Mouse (Mus musculus) forebrain, embryonic 13.5 days (tissue): ENCODE measurements around the gene Atp2c1. TPM values are rescaled to one million over a fixed set of nuclear protein-coding genes. Genes with fewer than 3 reads are reported as not detected.
A peak's percentile ranks its signal among the peaks of the same experiment; 100 is the strongest.

Experiments used
- ATAC-seq: fragments of 200-750 bp; cut with Nextera tagmentation; 2 replicates; pipeline ENCODE4 v1.8.0; 2017
- H3K27ac ChIP-seq: fragments of 300-500 bp; sonication (generic); 2 replicates; pipeline ENCODE4 v1.5.1; 2015; ENCODE audit warnings: inconsistent platforms, mild to moderate bottlenecking, moderate library complexity
- H3K27me3 ChIP-seq: fragments of 300-500 bp; sonication (generic); 2 replicates; pipeline ENCODE4 v1.6.1; 2015; ENCODE audit warnings: mild to moderate bottlenecking, inconsistent platforms
- H3K36me3 ChIP-seq: fragments of 300-500 bp; sonication (generic); 2 replicates; pipeline ENCODE4 v1.6.1; 2015; ENCODE audit warnings: mild to moderate bottlenecking, inconsistent platforms; ENCODE audit not compliant: poor library complexity, severe bottlenecking
- H3K4me1 ChIP-seq: fragments of 300-500 bp; sonication (generic); 2 replicates; pipeline ENCODE4 v1.6.1; 2015; ENCODE audit warnings: inconsistent platforms
- H3K4me2 ChIP-seq: fragments of 300-500 bp; sonication (generic); 2 replicates; pipeline ENCODE4 v1.6.1; 2015; ENCODE audit warnings: inconsistent platforms, mild to moderate bottlenecking, moderate library complexity
- H3K4me3 ChIP-seq: fragments of 300-500 bp; sonication (generic); 2 replicates; pipeline ENCODE4 v1.5.1; 2015; ENCODE audit warnings: mild to moderate bottlenecking, inconsistent platforms
- H3K9ac ChIP-seq: fragments of 300-500 bp; sonication (generic); 2 replicates; pipeline ENCODE4 v1.6.1; 2015; ENCODE audit warnings: mild to moderate bottlenecking, inconsistent platforms
- H3K9me3 ChIP-seq: fragments of 300-500 bp; sonication (generic); replicated peaks from 2 replicates; pipeline ENCODE4 v1.6.1; 2016; ENCODE audit warnings: inconsistent platforms
- WGBS: fragments of 180-500 bp; shearing (Covaris S2); methylation state at CpG from one replicate; pipeline ENCODE4 v1.1.7; 2015; 5-methylcytosine and 5-hydroxymethylcytosine counted together
- polyA plus RNA-seq: library from polyadenylated mRNA; unstranded; fragments of >200 nt; fragmentation: Nextera tagmentation; extraction: Ambion mirVana; gene quantifications from 2 replicates; pipeline ENCODE4 v1.2.1, GENCODE M21; 2015

Atp2c1 gene
- polyA plus RNA-seq, 1 experiment from 2014 or later = 66.8 TPM

DNA sequence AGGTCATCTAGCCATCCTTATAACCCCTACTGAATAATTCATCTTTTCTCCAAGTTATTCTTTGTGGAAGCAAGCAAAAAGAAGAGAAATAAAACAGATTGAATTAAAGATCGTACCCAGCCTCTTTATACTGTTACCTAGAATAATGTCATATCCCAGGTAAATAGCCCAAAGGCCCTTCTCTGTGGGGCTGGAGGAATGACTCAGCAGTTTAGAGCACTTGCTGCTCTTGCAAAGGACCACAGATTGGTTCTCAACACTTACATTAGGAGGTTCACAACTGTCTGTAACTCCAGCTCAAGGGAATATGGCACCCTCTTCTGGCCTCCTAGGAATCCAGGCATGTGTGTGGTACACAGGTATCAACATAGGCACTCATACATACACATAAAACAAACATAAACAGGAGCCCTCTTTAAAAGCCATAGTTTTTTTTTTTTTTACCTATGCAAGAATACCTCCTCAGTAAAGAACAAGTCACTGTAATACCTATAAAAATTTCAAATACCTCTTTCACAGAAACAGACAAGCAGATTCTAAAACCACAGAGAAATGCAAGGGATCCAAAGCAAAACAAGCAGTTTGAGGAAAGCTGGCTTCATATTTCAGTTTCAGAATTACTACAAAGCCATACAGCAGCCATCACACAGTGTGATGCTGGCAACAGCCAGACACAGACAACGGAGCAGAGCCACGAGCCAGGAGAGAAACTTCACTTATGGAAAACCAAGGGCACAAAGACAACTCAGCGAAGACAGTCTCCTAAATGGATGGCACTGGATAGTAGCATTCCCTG lies 44.2 kb downstream of the Atp2c1 start:
- no peak for ATAC-seq
- H3K4me1 ChIP-seq = peaks cover 23% of the 10 kb centered on the region
- no peak overlapping the region for H3K4me2 ChIP-seq
- no peak overlapping the region for H3K9ac ChIP-seq
- 0 out of 2 replicates have a peak, but pooled peaks cover 3% of the 10 kb centered on the region for H3K36me3 ChIP-seq
- H3K27ac ChIP-seq = no peak overlapping the region
- H3K27me3 ChIP-seq = no peaks in the 10 kb centered on the region
- H3K9me3 ChIP-seq = no peaks in the 10 kb centered on the region
- no peak overlapping the region for H3K4me3 ChIP-seq
- WGBS = 91% methylated on average over 4 of the region's 4 CpGs

DNA sequence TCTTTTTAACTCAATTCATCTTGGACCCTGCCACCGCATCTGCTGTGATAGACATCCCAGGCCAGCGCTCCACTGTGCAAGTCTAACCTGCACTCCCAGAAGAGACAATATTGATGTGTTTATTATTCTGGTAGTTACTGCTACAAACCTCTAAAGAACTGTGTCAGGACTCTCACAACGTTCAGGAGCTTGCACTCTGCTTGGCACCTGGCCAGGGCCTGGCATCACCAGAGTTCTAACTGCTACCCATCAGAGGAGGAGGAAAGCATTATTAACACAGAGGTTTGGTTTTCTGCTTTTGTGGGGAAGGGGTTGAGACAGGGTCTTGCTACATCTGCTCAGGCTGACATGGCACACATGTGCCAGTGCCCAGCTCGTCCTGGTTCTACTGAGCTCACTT lies 45.0 kb downstream of the Atp2c1 start:
- ATAC-seq = no peak
- Histone ChIP-seq H3K4me3 (no peak overlapping the region), H3K4me1 (peaks cover 23% of the 10 kb centered on the region), H3K9me3 (no peaks in the 10 kb centered on the region), H3K27me3 (no peaks in the 10 kb centered on the region), H3K36me3 (no peaks in the 10 kb centered on the region), H3K4me2 (no peak overlapping the region), H3K27ac (no peak overlapping the region), H3K9ac (no peak overlapping the region)
- WGBS = 65% methylated on average over 4 of the region's 4 CpGs

DNA sequence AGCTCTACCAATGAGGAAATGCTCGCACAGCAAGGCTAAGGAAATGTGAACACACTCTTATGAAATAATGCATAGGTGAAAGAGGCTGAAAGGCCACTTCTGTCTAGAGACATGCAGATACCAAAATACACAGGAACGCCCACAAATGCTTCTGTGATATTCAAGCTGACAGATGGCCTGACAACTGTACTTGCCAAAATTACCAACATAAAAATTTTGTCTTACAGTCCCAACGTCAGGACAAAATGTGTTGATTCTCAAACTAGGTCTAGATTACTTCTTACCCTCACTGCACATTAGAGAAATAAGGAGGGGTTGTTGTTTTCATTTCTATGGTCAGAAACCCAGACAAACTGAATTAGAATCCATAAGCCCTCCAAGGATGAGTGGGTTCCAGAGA lies 51.0 kb downstream of the Atp2c1 start:
- WGBS = 84% methylated on average over 3 of the region's 3 CpGs
- H3K27me3 ChIP-seq = no peaks in the 10 kb centered on the region
- no peak for ATAC-seq
- no peaks in the 10 kb centered on the region for H3K9me3 ChIP-seq
- H3K4me2 ChIP-seq = no peak overlapping the region
- 0 out of 2 replicates have a peak, but pooled peaks cover under 1% of the 10 kb centered on the region for H3K4me1 ChIP-seq
- H3K36me3 ChIP-seq = no peaks in the 10 kb centered on the region
- H3K4me3 ChIP-seq = no peak overlapping the region
- H3K9ac ChIP-seq = no peak overlapping the region
- no peak overlapping the region for H3K27ac ChIP-seq

DNA sequence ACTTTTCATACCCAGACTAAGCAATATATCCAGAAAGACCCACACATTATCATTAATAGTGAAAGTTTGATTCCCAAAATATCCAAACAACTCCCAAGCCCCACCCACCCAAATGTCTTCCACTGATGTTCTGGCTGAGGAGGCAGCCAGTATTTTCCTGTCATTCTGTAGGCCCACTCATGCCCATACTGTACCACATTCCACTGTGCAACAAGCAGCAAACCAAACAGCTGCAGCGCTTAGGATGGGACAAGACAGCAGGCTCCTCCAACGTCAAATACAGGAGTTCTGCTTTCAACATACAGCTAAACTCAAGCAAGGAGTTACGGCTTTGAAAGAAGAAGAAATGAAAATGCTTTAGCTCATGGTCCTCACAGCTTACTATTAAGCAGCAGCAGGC lies 52.2 kb downstream of the Atp2c1 start:
- H3K27me3 ChIP-seq = no peaks in the 10 kb centered on the region
- H3K9me3 ChIP-seq = no peaks in the 10 kb centered on the region
- H3K27ac ChIP-seq = no peak overlapping the region
- no peak overlapping the region for H3K9ac ChIP-seq
- 0 out of 2 replicates have a peak, but pooled peaks cover under 1% of the 10 kb centered on the region for H3K36me3 ChIP-seq
- ATAC-seq = no peak
- H3K4me1 ChIP-seq = no peaks in the 10 kb centered on the region
- WGBS = 89% methylated on average over 3 of the region's 3 CpGs
- no peak overlapping the region for H3K4me2 ChIP-seq
- no peak overlapping the region for H3K4me3 ChIP-seq

DNA sequence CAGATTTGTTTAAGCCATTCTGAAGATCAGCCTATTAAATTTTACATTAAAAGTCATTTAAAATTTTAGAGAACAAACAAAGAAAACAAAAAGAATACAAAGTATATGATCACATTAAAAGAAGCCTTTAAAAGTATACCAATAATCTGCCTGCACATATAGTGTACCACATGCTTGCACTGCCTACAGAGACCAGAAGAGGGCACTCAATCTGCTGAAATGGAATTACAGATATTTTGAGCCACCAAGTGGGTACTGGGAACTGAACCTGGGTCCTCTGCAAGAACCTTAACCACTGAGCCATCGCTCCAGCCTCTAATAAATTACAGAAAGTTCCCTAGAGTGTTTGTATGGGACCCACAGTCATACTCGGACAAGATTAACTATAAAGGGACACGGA lies 59.3 kb downstream of the Atp2c1 start:
- Histone ChIP-seq H3K36me3 (peaks cover 24% of the 10 kb centered on the region), H3K4me2 (no peak overlapping the region), H3K4me1 (no peaks in the 10 kb centered on the region), H3K27ac (no peak overlapping the region), H3K27me3 (no peaks in the 10 kb centered on the region), H3K9me3 (peaks cover 4% of the 10 kb centered on the region), H3K4me3 (no peak overlapping the region), H3K9ac (no peak overlapping the region)
- no peak for ATAC-seq
- 99% methylated on average over 3 of the region's 3 CpGs for WGBS

DNA sequence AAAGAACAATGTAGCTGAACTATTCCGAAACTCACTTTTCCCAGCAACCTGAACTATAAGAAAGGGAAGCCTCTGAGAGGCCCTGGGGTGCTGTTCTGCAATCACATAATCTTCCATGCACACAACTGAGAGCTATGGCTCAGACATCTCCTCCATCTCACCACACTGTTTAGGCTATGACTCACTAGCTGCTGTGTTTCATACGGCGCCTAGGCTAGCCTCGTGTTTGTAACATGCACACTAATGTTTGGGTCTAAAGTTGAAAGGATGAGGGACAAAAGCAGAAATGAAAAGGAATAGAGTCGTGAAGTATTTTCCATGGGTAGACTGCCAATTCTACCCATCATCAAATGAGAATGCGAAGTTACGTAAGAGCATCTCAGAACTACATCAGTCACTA lies 65.6 kb downstream of the Atp2c1 start:
- no peaks in the 10 kb centered on the region for H3K4me1 ChIP-seq
- 91% methylated on average over 7 of the region's 7 CpGs for WGBS
- H3K27ac ChIP-seq = no peak overlapping the region
- H3K4me2 ChIP-seq = no peak overlapping the region
- peaks cover 47% of the 10 kb centered on the region for H3K36me3 ChIP-seq
- no peak for ATAC-seq
- no peaks in the 10 kb centered on the region for H3K27me3 ChIP-seq
- no peak overlapping the region for H3K4me3 ChIP-seq
- H3K9ac ChIP-seq = no peak overlapping the region
- no peaks in the 10 kb centered on the region for H3K9me3 ChIP-seq

DNA sequence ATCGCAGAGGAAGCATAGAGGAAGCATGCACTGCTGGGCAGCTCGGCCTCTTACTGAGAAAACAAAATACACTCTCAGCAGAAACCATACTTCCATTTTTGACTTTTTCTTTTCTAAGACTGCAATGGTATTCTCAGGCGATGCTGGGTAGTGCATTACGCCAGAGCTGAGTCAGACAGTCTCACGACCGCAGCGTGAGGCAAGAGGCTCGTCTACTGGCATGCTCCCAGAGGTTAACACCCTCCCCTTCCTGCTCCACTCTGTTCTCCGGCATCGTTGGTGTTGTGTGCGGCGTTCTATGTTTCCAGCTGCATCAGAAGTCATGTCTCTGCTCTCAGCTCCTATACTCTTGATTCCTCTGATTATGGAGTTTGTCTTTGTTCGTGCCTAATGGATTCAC lies 68.1 kb downstream of the Atp2c1 start:
- Histone ChIP-seq H3K4me1 (no peaks in the 10 kb centered on the region), H3K4me2 (no peak overlapping the region), H3K36me3 (peaks cover 49% of the 10 kb centered on the region), H3K9me3 (no peaks in the 10 kb centered on the region), H3K4me3 (no peak overlapping the region), H3K27ac (no peak overlapping the region), H3K27me3 (no peaks in the 10 kb centered on the region), H3K9ac (no peak overlapping the region)
- ATAC-seq = no peak
- WGBS = 94% methylated on average over 13 of the region's 13 CpGs

DNA sequence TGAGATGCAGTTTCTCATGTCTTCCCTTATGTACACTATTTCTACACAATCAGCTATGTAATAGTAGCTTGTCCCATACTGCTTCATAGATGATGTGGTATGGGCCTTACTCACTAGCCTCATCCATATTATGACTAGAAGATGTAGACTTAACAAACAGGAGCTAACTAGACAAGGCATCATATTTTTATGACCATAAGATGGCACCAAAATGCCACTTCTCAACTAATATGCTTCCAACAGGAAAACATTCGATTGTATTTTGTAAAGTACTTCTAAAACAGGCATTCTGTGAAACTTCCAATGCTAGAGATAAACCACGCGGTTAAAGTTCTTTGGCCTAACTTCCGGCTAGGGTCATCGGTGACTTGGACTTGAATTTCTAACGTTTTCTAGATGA lies 118.6 kb downstream of the Atp2c1 start:
- Histone ChIP-seq H3K4me3 (no peak overlapping the region), H3K27ac (no peak overlapping the region), H3K9me3 (no peaks in the 10 kb centered on the region), H3K4me1 (no peaks in the 10 kb centered on the region), H3K27me3 (no peaks in the 10 kb centered on the region), H3K9ac (no peak overlapping the region), H3K36me3 (peaks cover 46% of the 10 kb centered on the region), H3K4me2 (no peak overlapping the region)
- 96% methylated on average over 6 of the region's 6 CpGs for WGBS
- no peak for ATAC-seq

DNA sequence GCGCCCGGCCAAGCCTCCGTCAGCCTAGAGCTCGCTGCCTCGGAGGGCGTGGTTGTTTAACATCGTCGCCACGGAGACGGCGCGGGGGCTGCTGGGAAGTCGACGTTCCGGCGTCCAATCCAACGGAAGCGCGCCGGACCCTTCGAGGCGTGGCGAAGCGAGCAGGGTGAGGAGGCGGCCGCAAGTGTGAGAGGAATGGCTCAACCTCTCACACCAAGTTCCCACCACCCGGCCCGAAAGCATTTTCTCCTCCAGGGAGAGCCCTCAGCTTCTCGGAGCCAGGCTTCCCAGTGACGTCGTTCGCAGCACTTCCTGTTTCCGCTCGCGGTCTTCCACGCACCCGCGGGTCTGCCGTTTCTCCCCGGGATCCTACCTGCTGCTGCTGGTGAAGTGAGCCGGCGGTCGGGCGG lies 131.9 kb downstream of the Atp2c1 start, which contains the start of the genes Aste1 and Nek11:
Gene Aste1 (plus strand): TSS at position 175 of the 410 bp plus-strand sequence.
Gene Nek11 (minus strand): TSS at position 307 of the 410 bp plus-strand sequence.
- Histone ChIP-seq H3K36me3 (peaks cover 18% of the 10 kb centered on the region), H3K4me2 (peak within 1 kb of the TSS; percentile 68), H3K9me3 (no peaks in the 10 kb centered on the region), H3K27me3 (0 out of 2 replicates have a peak, but pooled peaks cover 5% of the 10 kb centered on the region), H3K9ac (peak within 1 kb of the TSS; percentile 68), H3K27ac (peak within 1 kb of the TSS; percentile 86), H3K4me3 (peak within 1 kb of the TSS; percentile 76), H3K4me1 (peaks cover 38% of the 10 kb centered on the region)
- ATAC-seq = peak; percentile 98
- WGBS = 0% methylated on average over 44 of the region's 44 CpGs

DNA sequence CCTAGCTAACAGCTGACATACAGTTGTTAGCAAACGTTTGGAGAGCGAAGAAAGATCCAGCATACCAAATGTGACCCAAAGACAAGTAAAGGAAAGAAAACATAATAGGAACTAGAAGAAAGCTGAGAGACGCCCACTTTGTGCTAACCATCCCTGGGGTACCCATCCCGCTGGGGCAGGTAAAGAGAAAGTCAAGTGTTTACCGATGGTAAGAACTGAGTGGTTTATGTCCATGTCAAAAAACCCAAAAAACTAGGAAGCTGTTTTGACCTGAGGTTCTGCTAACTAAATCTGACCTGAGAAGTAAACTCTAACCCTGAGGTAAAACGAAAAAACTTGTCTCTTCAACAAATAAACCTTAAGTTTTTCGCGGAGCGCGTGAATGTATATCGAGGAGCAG lies 132.4 kb downstream of the Atp2c1 start:
- H3K27me3 ChIP-seq = 0 out of 2 replicates have a peak, but pooled peaks cover 5% of the 10 kb centered on the region
- peaks cover 18% of the 10 kb centered on the region for H3K36me3 ChIP-seq
- 0 out of 2 replicates have a peak, but pooled peaks have one; percentile 16 for ATAC-seq
- H3K27ac ChIP-seq = no peak overlapping the region
- peak overlapping the region; percentile 76 for H3K4me3 ChIP-seq
- WGBS = 11% methylated on average over 11 of the region's 11 CpGs
- peak overlapping the region; percentile 68; the same call in 1 of the 2 replicates for H3K9ac ChIP-seq
- H3K9me3 ChIP-seq = no peaks in the 10 kb centered on the region
- peak overlapping the region; percentile 68 for H3K4me2 ChIP-seq
- H3K4me1 ChIP-seq = peaks cover 33% of the 10 kb centered on the region

DNA sequence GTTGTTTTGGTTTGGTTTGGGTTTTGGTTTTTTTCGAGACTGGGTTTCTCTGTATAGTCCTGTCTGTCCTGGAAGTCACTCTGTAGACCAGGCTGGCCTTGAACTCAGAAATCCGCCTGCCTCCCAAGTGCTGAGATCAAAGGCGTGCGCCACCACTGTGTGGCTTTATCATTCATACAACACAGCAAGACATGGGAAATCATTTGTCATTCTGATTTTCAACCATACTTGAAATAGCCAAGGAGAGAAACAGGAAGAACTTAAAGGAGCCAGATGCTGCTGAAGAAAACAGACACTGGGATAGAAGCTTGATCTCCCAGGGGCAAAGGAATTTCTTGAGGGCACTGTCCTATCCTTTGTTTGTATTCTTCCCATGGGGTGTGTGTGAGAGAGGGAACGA lies 136.5 kb downstream of the Atp2c1 start:
- Histone ChIP-seq H3K9me3 (no peaks in the 10 kb centered on the region), H3K4me3 (no peak overlapping the region), H3K9ac (no peak overlapping the region), H3K36me3 (no peaks in the 10 kb centered on the region), H3K27me3 (0 out of 2 replicates have a peak, but pooled peaks cover 5% of the 10 kb centered on the region), H3K4me1 (peaks cover 6% of the 10 kb centered on the region), H3K4me2 (no peak overlapping the region), H3K27ac (no peak overlapping the region)
- WGBS = 72% methylated on average over 4 of the region's 5 CpGs
- no peak for ATAC-seq

DNA sequence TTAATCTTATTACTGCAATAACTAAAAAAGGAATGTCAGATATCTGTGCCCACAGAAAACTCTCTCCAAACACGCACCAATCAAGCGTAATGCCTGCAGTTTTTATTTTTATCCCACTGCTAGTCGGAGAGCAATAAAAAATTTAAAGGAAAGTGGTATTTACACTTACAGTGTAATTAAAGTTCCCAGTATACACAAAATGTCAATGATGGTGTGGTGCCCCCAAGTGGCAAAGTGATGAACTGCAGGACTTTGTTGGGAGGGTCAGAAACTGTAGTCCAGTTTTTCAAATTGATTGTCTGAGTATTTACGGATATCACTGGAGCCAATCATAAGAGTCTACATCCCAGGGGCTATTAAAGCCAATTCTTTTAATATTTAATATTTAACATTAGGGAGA lies 137.8 kb downstream of the Atp2c1 start:
- peak; percentile 50; the same call in 1 of the 2 replicates for ATAC-seq
- Histone ChIP-seq H3K9me3 (no peaks in the 10 kb centered on the region), H3K4me3 (no peak overlapping the region), H3K9ac (no peak overlapping the region), H3K4me1 (no peaks in the 10 kb centered on the region), H3K36me3 (no peaks in the 10 kb centered on the region), H3K4me2 (no peak overlapping the region), H3K27me3 (0 out of 2 replicates have a peak, but pooled peaks cover 5% of the 10 kb centered on the region), H3K27ac (no peak overlapping the region)
- WGBS = 12% methylated on average over 4 of the region's 4 CpGs
